Mouse (Mus musculus) neural tube, embryonic 15.5 days (tissue): ENCODE data around the gene Fam98a. TPM values are rescaled to one million over a fixed set of nuclear protein-coding genes. Genes with fewer than 3 reads are reported as not detected.
A peak's percentile ranks its signal among the peaks of the same experiment; 100 is the strongest.

Source experiments
- ATAC-seq: fragments of 200-750 bp; cut with Nextera tagmentation; 2 replicates; pipeline ENCODE4 v1.8.0; 2017; ENCODE audit warnings: mild to moderate bottlenecking, moderate TSS enrichment, moderate library complexity; ENCODE audit not compliant: low FRiP score
- H3K27ac ChIP-seq: fragments of 300-500 bp; sonication (generic); replicated peaks from 2 replicates; pipeline ENCODE4 v1.5.1; 2015; ENCODE audit warnings: mild to moderate bottlenecking, inconsistent platforms
- H3K27me3 ChIP-seq: fragments of 300-500 bp; sonication (generic); replicated peaks from 2 replicates; pipeline ENCODE4 v1.6.1; 2015; ENCODE audit warnings: inconsistent platforms
- H3K36me3 ChIP-seq: fragments of 300-500 bp; sonication (generic); 2 replicates; pipeline ENCODE4 v1.6.1; 2015; ENCODE audit warnings: inconsistent platforms
- H3K4me1 ChIP-seq: fragments of 300-500 bp; sonication (generic); 2 replicates; pipeline ENCODE4 v1.6.1; 2015; ENCODE audit warnings: inconsistent platforms
- H3K4me2 ChIP-seq: fragments of 300-500 bp; sonication (generic); 2 replicates; pipeline ENCODE4 v1.6.1; 2015; ENCODE audit warnings: inconsistent platforms, mild to moderate bottlenecking, moderate library complexity
- H3K4me3 ChIP-seq: fragments of 300-500 bp; sonication (generic); replicated peaks from 2 replicates; pipeline ENCODE4 v1.5.1; 2015; ENCODE audit warnings: mild to moderate bottlenecking, inconsistent platforms
- H3K9ac ChIP-seq: fragments of 300-500 bp; sonication (generic); replicated peaks from 2 replicates; pipeline ENCODE4 v1.6.1; 2015; ENCODE audit warnings: mild to moderate bottlenecking, inconsistent platforms
- H3K9me3 ChIP-seq: fragments of 300-500 bp; sonication (generic); replicated peaks from 2 replicates; pipeline ENCODE4 v1.6.1; 2016; ENCODE audit warnings: inconsistent platforms
- WGBS: fragments of 180-500 bp; shearing (Covaris S2); methylation state at CpG from one replicate; pipeline ENCODE4 v1.1.7; 2015; ENCODE audit warnings: mixed read lengths; 5-methylcytosine and 5-hydroxymethylcytosine counted together
- polyA plus RNA-seq: library from polyadenylated mRNA; unstranded; fragments of >200 nt; fragmentation: Nextera tagmentation; extraction: Ambion mirVana; gene quantifications from 2 replicates; pipeline ENCODE4 v1.2.1, GENCODE M21; 2015

The Fam98a gene
- polyA plus RNA-seq, 1 experiment from 2014 or later, result 30.3 TPM

GRCm38 (mm10) chr17:75537050-75537445, 14.7 kb downstream of the Fam98a start:
- Histone ChIP-seq H3K27ac (no peak overlapping the region), H3K4me2 (no peak overlapping the region), H3K4me1 (0 out of 2 replicates have a peak, but pooled peaks cover 4% of the 10 kb centered on the region), H3K36me3 (peaks cover 18% of the 10 kb centered on the region), H3K27me3 (no peaks in the 10 kb centered on the region), H3K9ac (no peak overlapping the region), H3K4me3 (no peak overlapping the region), H3K9me3 (no peaks in the 10 kb centered on the region)
- no peak for ATAC-seq
- WGBS, result 86% methylated on average over 7 of the region's 7 CpGs

GRCm38 (mm10) chr17:75536396-75537049, 15.2 kb downstream of the Fam98a start:
- H3K9ac ChIP-seq, result no peak overlapping the region
- no peaks in the 10 kb centered on the region for H3K27me3 ChIP-seq
- no peak overlapping the region for H3K4me3 ChIP-seq
- H3K27ac ChIP-seq, result no peak overlapping the region
- 0 out of 2 replicates have a peak, but pooled peaks cover 4% of the 10 kb centered on the region for H3K4me1 ChIP-seq
- no peaks in the 10 kb centered on the region for H3K9me3 ChIP-seq
- WGBS, result 36% methylated on average over 6 of the region's 6 CpGs
- peaks cover 16% of the 10 kb centered on the region for H3K36me3 ChIP-seq
- no peak overlapping the region for H3K4me2 ChIP-seq
- peak; percentile 84 for ATAC-seq

GRCm38 (mm10) chr17:75535612-75536011, 16.1 kb downstream of the Fam98a start:
- 97% methylated on average over 4 of the region's 4 CpGs for WGBS
- Histone ChIP-seq H3K9ac (no peak overlapping the region), H3K27ac (no peak overlapping the region), H3K4me1 (0 out of 2 replicates have a peak, but pooled peaks cover 4% of the 10 kb centered on the region), H3K4me2 (no peak overlapping the region), H3K9me3 (no peaks in the 10 kb centered on the region), H3K27me3 (no peaks in the 10 kb centered on the region), H3K4me3 (no peak overlapping the region), H3K36me3 (peaks cover 16% of the 10 kb centered on the region)
- no peak for ATAC-seq

- H3K27ac ChIP-seq, result no peak overlapping the region
- H3K4me1 ChIP-seq, result 0 out of 2 replicates have a peak, but pooled peaks cover 4% of the 10 kb centered on the region
- H3K36me3 ChIP-seq, result peaks cover 14% of the 10 kb centered on the region
- H3K4me3 ChIP-seq, result no peak overlapping the region
- no peak overlapping the region for H3K9ac ChIP-seq
- H3K4me2 ChIP-seq, result no peak overlapping the region
- 46% methylated on average over 12 of the region's 12 CpGs for WGBS
- ATAC-seq, result peak; percentile 40; the same call in 1 of the 2 replicates
- no peaks in the 10 kb centered on the region for H3K27me3 ChIP-seq
- H3K9me3 ChIP-seq, result no peaks in the 10 kb centered on the region
Observed at GRCm38 (mm10) chr17:75534314-75535020, 17.3 kb downstream of the Fam98a start.

- 57% methylated on average over 6 of the region's 6 CpGs for WGBS
- Histone ChIP-seq H3K27ac (no peak overlapping the region), H3K4me3 (no peak overlapping the region), H3K4me1 (0 out of 2 replicates have a peak, but pooled peaks cover 4% of the 10 kb centered on the region), H3K9me3 (no peaks in the 10 kb centered on the region), H3K36me3 (no peaks in the 10 kb centered on the region; the same call in 1 of the 2 replicates), H3K4me2 (no peak overlapping the region), H3K27me3 (no peaks in the 10 kb centered on the region), H3K9ac (no peak overlapping the region)
- ATAC-seq, result no peak
Observed at GRCm38 (mm10) chr17:75532469-75532986, 19.2 kb downstream of the Fam98a start.

- WGBS, result 93% methylated on average over 14 of the region's 14 CpGs
- H3K4me2 ChIP-seq, result no peak overlapping the region
- H3K27me3 ChIP-seq, result no peaks in the 10 kb centered on the region
- no peaks in the 10 kb centered on the region for H3K36me3 ChIP-seq
- no peak overlapping the region for H3K4me3 ChIP-seq
- H3K27ac ChIP-seq, result no peak overlapping the region
- ATAC-seq, result no peak
- no peaks in the 10 kb centered on the region for H3K4me1 ChIP-seq
- no peaks in the 10 kb centered on the region for H3K9me3 ChIP-seq
- no peak overlapping the region for H3K9ac ChIP-seq
Observed at GRCm38 (mm10) chr17:75529222-75529935, 22.4 kb downstream of the Fam98a start.

GRCm38 (mm10) chr17:75526411-75526810, 25.3 kb downstream of the Fam98a start:
- no peak overlapping the region for H3K27ac ChIP-seq
- no peak for ATAC-seq
- no peaks in the 10 kb centered on the region for H3K36me3 ChIP-seq
- no peak overlapping the region for H3K9ac ChIP-seq
- 89% methylated on average over 1 of the region's 1 CpGs for WGBS
- H3K4me3 ChIP-seq, result no peak overlapping the region
- no peaks in the 10 kb centered on the region for H3K27me3 ChIP-seq
- peaks cover 7% of the 10 kb centered on the region; the same call in 1 of the 2 replicates for H3K4me1 ChIP-seq
- H3K9me3 ChIP-seq, result no peaks in the 10 kb centered on the region
- no peak overlapping the region for H3K4me2 ChIP-seq

GRCm38 (mm10) chr17:75523812-75524211, 27.9 kb downstream of the Fam98a start:
- peaks cover 7% of the 10 kb centered on the region; the same call in 1 of the 2 replicates for H3K4me1 ChIP-seq
- H3K9me3 ChIP-seq, result no peaks in the 10 kb centered on the region
- H3K9ac ChIP-seq, result no peak overlapping the region
- 69% methylated on average over 3 of the region's 3 CpGs for WGBS
- no peak for ATAC-seq
- no peak overlapping the region for H3K4me2 ChIP-seq
- no peak overlapping the region for H3K4me3 ChIP-seq
- no peak overlapping the region for H3K27ac ChIP-seq
- H3K36me3 ChIP-seq, result no peaks in the 10 kb centered on the region
- H3K27me3 ChIP-seq, result no peaks in the 10 kb centered on the region

- Histone ChIP-seq H3K36me3 (no peaks in the 10 kb centered on the region), H3K9ac (no peak overlapping the region), H3K9me3 (no peaks in the 10 kb centered on the region), H3K27ac (no peak overlapping the region), H3K4me2 (no peak overlapping the region), H3K4me1 (peaks cover 7% of the 10 kb centered on the region; the same call in 1 of the 2 replicates), H3K4me3 (no peak overlapping the region), H3K27me3 (no peaks in the 10 kb centered on the region)
- 20% methylated on average over 9 of the region's 9 CpGs for WGBS
- no peak for ATAC-seq
Observed at GRCm38 (mm10) chr17:75522347-75523065, 29.2 kb downstream of the Fam98a start.

- H3K36me3 ChIP-seq, result no peaks in the 10 kb centered on the region
- no peak overlapping the region for H3K9ac ChIP-seq
- 14% methylated on average over 6 of the region's 6 CpGs for WGBS
- no peak overlapping the region for H3K27ac ChIP-seq
- no peak overlapping the region for H3K4me2 ChIP-seq
- no peak overlapping the region for H3K4me3 ChIP-seq
- peaks cover 7% of the 10 kb centered on the region; the same call in 1 of the 2 replicates for H3K4me1 ChIP-seq
- no peaks in the 10 kb centered on the region for H3K27me3 ChIP-seq
- no peaks in the 10 kb centered on the region for H3K9me3 ChIP-seq
- ATAC-seq, result no peak
Observed at GRCm38 (mm10) chr17:75521236-75521842, 30.4 kb downstream of the Fam98a start.
